Mouse (Mus musculus): Measurements from ENCODE around the gene Tectb. TPM values are rescaled to one million over a fixed set of nuclear protein-coding genes. Genes with fewer than 3 reads are reported as not detected.
"Not testable (repeated sequence)": the region's sequence is repeated elsewhere in the genome, so short reads cannot be mapped to it uniquely, and the experiment has no call there.

Gene Tectb
- polyA plus RNA-seq, 1 experiment from 2014 or later = not detected

DNA sequence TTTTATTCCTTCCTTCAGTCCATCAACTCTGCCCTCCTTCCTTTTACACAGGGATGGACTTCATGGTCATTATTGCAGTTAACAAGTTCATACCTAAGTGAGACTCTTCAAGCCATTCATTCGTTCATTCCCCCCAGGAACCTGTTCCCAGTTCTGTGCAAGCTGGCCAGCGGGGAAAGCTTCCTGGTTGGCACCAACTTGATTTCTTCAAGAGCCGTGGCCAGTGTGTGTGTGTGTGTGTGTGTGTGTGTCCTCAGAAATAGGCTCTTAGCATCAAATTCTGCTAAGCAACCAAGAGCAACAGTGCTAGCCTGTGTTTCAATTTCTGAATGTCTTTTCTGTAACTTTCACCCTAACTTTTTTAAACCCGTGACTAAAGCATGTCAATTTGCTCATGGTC, 14.6 kb upstream of the Tectb start:
- peaks cover 6% of the 10 kb centered on the region for H3K9me3 ChIP-seq (ENCODE audit: control insufficient read depth, low read length)
- H3K36me3 ChIP-seq (ENCODE audit: control insufficient read depth, insufficient read depth, low read length) = no peaks in the 10 kb centered on the region
- H3K4me3 ChIP-seq (ENCODE audit: control insufficient read depth in 1 of 2, insufficient read depth in 1 of 2, low read depth in 1 of 2, low read length in 2 of 2) = no peak overlapping the region
- no peak overlapping the region for H3K27ac ChIP-seq (replicated peaks in 1 of 2; ENCODE audit: control insufficient read depth in 1 of 2, insufficient read depth in 1 of 2, low read depth in 2 of 2, low read length in 2 of 2)
- no peak overlapping the region for H3K4me2 ChIP-seq (ENCODE audit: low read length)
- no peak for ATAC-seq (ENCODE audit: insufficient number of reproducible peaks, insufficient read depth, low FRiP score, low read depth)
- no peak overlapping the region for H3K9ac ChIP-seq (ENCODE audit: low read length)
- no peaks in the 10 kb centered on the region for H3K27me3 ChIP-seq (ENCODE audit: control insufficient read depth, insufficient read depth, low read length)
- H3K4me1 ChIP-seq (ENCODE audit: control insufficient read depth in 2 of 2, insufficient read depth in 2 of 2, low read length in 2 of 2) = peaks cover 0 to 3% of the 10 kb centered on the region in 2 experiments; a peak in 1 of 4 replicates
- 72% methylated on average over 4 of the region's 4 CpGs for WGBS

DNA sequence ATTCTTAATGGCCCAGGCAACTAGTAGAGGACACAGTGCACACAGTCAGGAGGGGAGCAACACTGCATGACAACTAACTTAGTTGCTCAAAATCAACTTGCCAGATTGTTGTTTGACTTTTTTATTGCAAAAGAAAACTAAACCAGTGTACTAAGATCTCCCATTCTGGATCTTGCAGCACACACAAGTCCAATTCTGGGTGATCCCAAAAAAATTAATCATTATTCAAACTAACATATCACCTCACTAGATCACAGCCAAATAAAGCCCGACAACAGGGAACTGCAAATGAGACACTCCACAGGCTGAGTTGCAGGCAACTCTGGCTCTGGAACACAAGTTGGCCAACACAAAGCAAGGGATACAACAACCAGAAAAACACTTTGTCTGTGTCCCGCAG, 13.8 kb upstream of the Tectb start:
- peaks cover 6% of the 10 kb centered on the region for H3K9me3 ChIP-seq (ENCODE audit: control insufficient read depth, low read length)
- WGBS = 93% methylated on average over 2 of the region's 2 CpGs
- peaks cover 0 to 3% of the 10 kb centered on the region in 2 experiments; a peak in 1 of 4 replicates for H3K4me1 ChIP-seq (ENCODE audit: control insufficient read depth in 2 of 2, insufficient read depth in 2 of 2, low read length in 2 of 2)
- ATAC-seq (ENCODE audit: insufficient number of reproducible peaks, insufficient read depth, low FRiP score, low read depth) = no peak
- H3K9ac ChIP-seq (ENCODE audit: low read length) = no peak overlapping the region
- no peaks in the 10 kb centered on the region for H3K27me3 ChIP-seq (ENCODE audit: control insufficient read depth, insufficient read depth, low read length)
- H3K36me3 ChIP-seq (ENCODE audit: control insufficient read depth, insufficient read depth, low read length) = no peaks in the 10 kb centered on the region
- no peak overlapping the region for H3K4me3 ChIP-seq (ENCODE audit: control insufficient read depth in 1 of 2, insufficient read depth in 1 of 2, low read depth in 1 of 2, low read length in 2 of 2)
- H3K4me2 ChIP-seq (ENCODE audit: low read length) = no peak overlapping the region
- no peak overlapping the region for H3K27ac ChIP-seq (replicated peaks in 1 of 2; ENCODE audit: control insufficient read depth in 1 of 2, insufficient read depth in 1 of 2, low read depth in 2 of 2, low read length in 2 of 2)

DNA sequence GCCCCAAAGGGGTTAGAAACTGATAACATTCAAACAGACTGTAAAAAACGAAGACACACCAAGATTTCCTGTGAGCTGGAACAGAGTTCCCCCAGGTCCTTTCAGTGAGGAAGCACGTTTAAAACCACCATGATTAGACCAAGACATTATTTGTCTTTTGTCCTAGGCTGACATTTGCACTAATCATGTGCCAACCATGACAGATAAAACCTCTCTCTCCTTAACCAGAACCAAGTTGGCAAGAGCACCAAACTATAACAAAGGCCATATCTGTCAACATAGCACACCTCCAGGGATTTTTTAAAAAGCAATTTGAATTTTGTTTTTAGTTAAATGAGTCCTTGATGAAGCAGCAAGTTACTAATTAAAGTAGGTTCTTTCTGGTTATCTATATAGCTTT, 12.8 kb upstream of the Tectb start:
- no peak overlapping the region for H3K27ac ChIP-seq (replicated peaks in 1 of 2; ENCODE audit: control insufficient read depth in 1 of 2, insufficient read depth in 1 of 2, low read depth in 2 of 2, low read length in 2 of 2)
- whole genome bisulfite sequencing = 28% methylated on average over 2 of the region's 2 CpGs

DNA sequence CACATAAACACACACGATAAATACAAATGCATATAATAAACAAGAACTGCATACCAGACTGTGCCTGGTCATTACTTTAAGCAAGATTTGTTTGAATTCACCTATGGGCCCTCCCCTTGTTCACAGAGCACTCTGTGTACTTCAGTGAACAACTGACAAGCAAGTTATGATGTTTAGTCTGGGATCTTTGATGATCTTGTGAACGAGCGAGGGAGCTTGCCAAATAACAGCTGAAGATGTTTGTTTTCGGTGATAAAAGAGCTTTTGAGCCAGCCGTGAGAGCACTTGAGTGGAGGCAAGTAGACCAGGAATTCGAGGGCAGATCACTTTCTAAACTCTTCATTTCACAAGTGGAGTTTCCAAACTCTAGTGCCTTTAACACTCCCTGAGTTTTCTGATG, 12.2 kb upstream of the Tectb start:
- WGBS = 69% methylated on average over 6 of the region's 6 CpGs
- H3K36me3 ChIP-seq (ENCODE audit: control insufficient read depth, insufficient read depth, low read length) = no peaks in the 10 kb centered on the region
- peaks cover 0 to 3% of the 10 kb centered on the region in 2 experiments; a peak in 1 of 4 replicates for H3K4me1 ChIP-seq (ENCODE audit: control insufficient read depth in 2 of 2, insufficient read depth in 2 of 2, low read length in 2 of 2)
- no peak for ATAC-seq (ENCODE audit: insufficient number of reproducible peaks, insufficient read depth, low FRiP score, low read depth)
- H3K9me3 ChIP-seq (ENCODE audit: control insufficient read depth, low read length) = peaks cover 6% of the 10 kb centered on the region
- H3K9ac ChIP-seq (ENCODE audit: low read length) = no peak overlapping the region
- H3K27me3 ChIP-seq (ENCODE audit: control insufficient read depth, insufficient read depth, low read length) = no peaks in the 10 kb centered on the region
- H3K4me2 ChIP-seq (ENCODE audit: low read length) = no peak overlapping the region
- no peak overlapping the region for H3K27ac ChIP-seq (replicated peaks in 1 of 2; ENCODE audit: control insufficient read depth in 1 of 2, insufficient read depth in 1 of 2, low read depth in 2 of 2, low read length in 2 of 2)
- H3K4me3 ChIP-seq (ENCODE audit: control insufficient read depth in 1 of 2, insufficient read depth in 1 of 2, low read depth in 1 of 2, low read length in 2 of 2) = no peak overlapping the region

More for the DNA sequence above, 12.8 kb upstream of the Tectb start:
- Histone ChIP-seq H3K27me3 (ENCODE audit: control insufficient read depth, insufficient read depth, low read length) (no peaks in the 10 kb centered on the region), H3K4me3 (ENCODE audit: control insufficient read depth in 1 of 2, insufficient read depth in 1 of 2, low read depth in 1 of 2, low read length in 2 of 2) (no peak overlapping the region), H3K4me1 (ENCODE audit: control insufficient read depth in 2 of 2, insufficient read depth in 2 of 2, low read length in 2 of 2) (peaks cover 0 to 3% of the 10 kb centered on the region in 2 experiments; a peak in 1 of 4 replicates), H3K36me3 (ENCODE audit: control insufficient read depth, insufficient read depth, low read length) (no peaks in the 10 kb centered on the region), H3K9me3 (ENCODE audit: control insufficient read depth, low read length) (peaks cover 6% of the 10 kb centered on the region), H3K9ac (ENCODE audit: low read length) (no peak overlapping the region), H3K4me2 (ENCODE audit: low read length) (no peak overlapping the region)
- ATAC-seq (ENCODE audit: insufficient number of reproducible peaks, insufficient read depth, low FRiP score, low read depth) = no peak

DNA sequence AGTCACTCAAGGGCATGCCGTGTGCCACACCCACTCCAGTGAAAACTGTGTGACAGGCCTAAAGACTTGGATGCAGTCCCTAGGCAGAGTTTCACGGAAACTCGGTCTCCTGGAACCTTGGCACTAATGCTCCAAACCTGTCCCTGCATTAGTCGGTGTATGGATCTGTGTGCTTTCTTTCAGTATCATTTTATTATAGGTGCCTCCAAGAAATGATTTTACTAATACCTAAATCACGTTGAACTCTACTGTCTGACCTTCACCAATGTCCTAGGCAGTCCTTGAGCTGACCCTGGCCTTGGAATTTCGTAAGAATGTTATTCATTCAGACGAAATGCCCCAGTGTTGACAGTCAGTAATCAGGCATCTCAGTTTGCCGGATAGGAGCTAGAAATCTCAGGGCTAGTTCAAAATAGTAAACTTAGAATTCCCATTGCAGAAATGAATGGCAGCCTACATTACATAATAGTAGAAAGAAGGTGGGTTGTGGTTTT, 11.2 kb upstream of the Tectb start:
- H3K27me3 ChIP-seq (ENCODE audit: control insufficient read depth, insufficient read depth, low read length); H3K4me1 ChIP-seq (ENCODE audit: control insufficient read depth in 2 of 2, insufficient read depth in 2 of 2, low read length in 2 of 2); H3K4me2 ChIP-seq (ENCODE audit: low read length); H3K9me3 ChIP-seq (ENCODE audit: control insufficient read depth, low read length); H3K4me3 ChIP-seq (ENCODE audit: control insufficient read depth in 1 of 2, insufficient read depth in 1 of 2, low read depth in 1 of 2, low read length in 2 of 2); H3K9ac ChIP-seq (ENCODE audit: low read length); ATAC-seq (ENCODE audit: insufficient number of reproducible peaks, insufficient read depth, low FRiP score, low read depth); H3K27ac ChIP-seq (replicated peaks in 1 of 2; ENCODE audit: control insufficient read depth in 1 of 2, insufficient read depth in 1 of 2, low read depth in 2 of 2, low read length in 2 of 2); H3K36me3 ChIP-seq (ENCODE audit: control insufficient read depth, insufficient read depth, low read length): not testable (repeated sequence)
- WGBS = 85% methylated on average over 8 of the region's 8 CpGs

DNA sequence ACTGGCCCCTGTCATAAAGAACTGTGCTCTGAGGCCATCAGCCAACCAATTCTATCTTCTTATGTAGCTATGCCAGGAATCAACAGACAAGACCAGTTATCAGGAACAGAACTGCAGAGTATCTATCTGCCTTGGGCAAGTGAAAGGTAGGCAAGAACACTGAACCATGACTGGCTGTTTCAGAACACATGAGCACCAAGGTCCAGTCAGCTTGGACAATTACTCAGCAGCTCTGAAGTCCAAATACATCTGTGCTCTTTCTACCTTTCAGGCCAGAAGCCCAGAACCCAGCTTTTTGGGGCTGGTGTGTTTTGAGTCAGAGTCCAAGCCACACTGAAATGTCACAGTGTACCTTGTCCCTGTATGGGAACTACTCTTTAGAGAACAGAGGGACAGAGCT, 10.1 kb upstream of the Tectb start:
- Histone ChIP-seq H3K9ac (ENCODE audit: low read length) (no peak overlapping the region), H3K4me2 (ENCODE audit: low read length) (no peak overlapping the region), H3K4me1 (ENCODE audit: control insufficient read depth in 2 of 2, insufficient read depth in 2 of 2, low read length in 2 of 2) (no peaks in the 10 kb centered on the region), H3K27ac (replicated peaks in 1 of 2; ENCODE audit: control insufficient read depth in 1 of 2, insufficient read depth in 1 of 2, low read depth in 2 of 2, low read length in 2 of 2) (no peak overlapping the region), H3K4me3 (ENCODE audit: control insufficient read depth in 1 of 2, insufficient read depth in 1 of 2, low read depth in 1 of 2, low read length in 2 of 2) (no peak overlapping the region), H3K27me3 (ENCODE audit: control insufficient read depth, insufficient read depth, low read length) (no peaks in the 10 kb centered on the region), H3K9me3 (ENCODE audit: control insufficient read depth, low read length) (peaks cover 6% of the 10 kb centered on the region), H3K36me3 (ENCODE audit: control insufficient read depth, insufficient read depth, low read length) (no peaks in the 10 kb centered on the region)
- no peak for ATAC-seq (ENCODE audit: insufficient number of reproducible peaks, insufficient read depth, low FRiP score, low read depth)

DNA sequence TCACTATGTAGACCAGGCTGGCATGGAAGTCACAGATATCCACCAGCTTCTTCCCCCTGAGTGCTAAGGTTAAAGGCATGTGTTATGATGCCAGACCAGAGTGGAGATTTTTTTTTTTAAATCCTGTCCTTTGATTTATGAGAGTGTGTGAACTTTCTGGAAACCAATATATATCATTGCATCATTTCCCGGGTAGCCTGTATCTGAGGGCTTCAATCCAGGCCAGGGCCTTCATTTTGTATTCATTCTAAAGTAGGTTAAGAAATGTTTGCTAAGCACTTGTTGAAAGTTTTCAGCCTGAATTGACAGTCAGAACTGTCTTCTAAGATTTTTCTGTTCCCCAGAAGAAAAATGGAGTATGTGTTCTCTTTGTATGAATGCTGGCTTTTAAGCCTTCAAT, 8.9 kb upstream of the Tectb start:
- H3K4me1 ChIP-seq (ENCODE audit: control insufficient read depth in 2 of 2, insufficient read depth in 2 of 2, low read length in 2 of 2) = no peaks in the 10 kb centered on the region
- H3K27ac ChIP-seq (replicated peaks in 1 of 2; ENCODE audit: control insufficient read depth in 1 of 2, insufficient read depth in 1 of 2, low read depth in 2 of 2, low read length in 2 of 2) = no peak overlapping the region
- no peaks in the 10 kb centered on the region for H3K27me3 ChIP-seq (ENCODE audit: control insufficient read depth, insufficient read depth, low read length)
- ATAC-seq (ENCODE audit: insufficient number of reproducible peaks, insufficient read depth, low FRiP score, low read depth) = no peak
- H3K4me2 ChIP-seq (ENCODE audit: low read length) = no peak overlapping the region
- H3K36me3 ChIP-seq (ENCODE audit: control insufficient read depth, insufficient read depth, low read length) = no peaks in the 10 kb centered on the region
- peaks cover 6% of the 10 kb centered on the region for H3K9me3 ChIP-seq (ENCODE audit: control insufficient read depth, low read length)
- H3K4me3 ChIP-seq (ENCODE audit: control insufficient read depth in 1 of 2, insufficient read depth in 1 of 2, low read depth in 1 of 2, low read length in 2 of 2) = no peak overlapping the region
- WGBS = 87% methylated on average over 1 of the region's 1 CpGs
- no peak overlapping the region for H3K9ac ChIP-seq (ENCODE audit: low read length)

DNA sequence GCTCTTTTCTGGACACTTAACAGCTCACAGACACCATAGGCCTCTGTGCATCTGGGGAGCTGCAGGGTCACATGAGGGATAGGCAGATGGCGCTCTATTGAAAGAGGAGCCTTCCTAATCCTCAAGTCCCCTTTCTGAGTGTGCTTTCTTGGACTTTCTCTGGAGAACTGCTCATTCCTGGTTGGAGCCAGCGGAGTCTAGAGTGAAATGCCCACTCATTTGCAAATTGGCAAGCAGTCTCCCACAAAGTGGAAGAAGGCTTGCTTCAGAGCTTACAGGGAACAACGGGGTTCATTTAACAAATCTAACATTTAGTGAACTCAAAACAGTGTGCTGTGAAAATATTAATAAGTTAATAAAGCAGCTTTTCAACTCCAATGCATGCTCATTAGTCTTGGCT, 3.4 kb upstream of the Tectb start:
- no peak for ATAC-seq (ENCODE audit: insufficient number of reproducible peaks, insufficient read depth, low FRiP score, low read depth)
- H3K9me3 ChIP-seq (ENCODE audit: control insufficient read depth, low read length) = no peaks in the 10 kb centered on the region
- no peak overlapping the region for H3K9ac ChIP-seq (ENCODE audit: low read length)
- WGBS = 83% methylated on average over 3 of the region's 3 CpGs
- H3K27ac ChIP-seq (replicated peaks in 1 of 2; ENCODE audit: control insufficient read depth in 1 of 2, insufficient read depth in 1 of 2, low read depth in 2 of 2, low read length in 2 of 2) = no peak overlapping the region
- no peaks in the 10 kb centered on the region for H3K27me3 ChIP-seq (ENCODE audit: control insufficient read depth, insufficient read depth, low read length)
- H3K36me3 ChIP-seq (ENCODE audit: control insufficient read depth, insufficient read depth, low read length) = no peaks in the 10 kb centered on the region
- no peaks in the 10 kb centered on the region for H3K4me1 ChIP-seq (ENCODE audit: control insufficient read depth in 2 of 2, insufficient read depth in 2 of 2, low read length in 2 of 2)
- no peak overlapping the region for H3K4me3 ChIP-seq (ENCODE audit: control insufficient read depth in 1 of 2, insufficient read depth in 1 of 2, low read depth in 1 of 2, low read length in 2 of 2)
- no peak overlapping the region for H3K4me2 ChIP-seq (ENCODE audit: low read length)

Data from heart, embryonic 14.5 days (tissue).